Mouse (Mus musculus) mouse embryonic stem cell (cell line): ENCODE measurements around the gene Dusp8.
"Not testable (repeated sequence)": the region's sequence is repeated elsewhere in the genome, so short reads cannot be mapped to it uniquely, and the experiment has no call there.

Source experiments
- in situ Hi-C, 2 experiments: fragments of 300-500 bp; cut with MboI; formaldehyde crosslinking; loops; 1 replicate in 1 of 2; 3 replicates in 1 of 2; pipeline ENCODE4 v1.14.3; 2019 to 2020; ENCODE audit warnings: low sequenced_read_pairs in 2 of 2, low pct_unique_long_range_greater_than_20kb in 1 of 2, mixed read lengths in 1 of 2; ENCODE audit not compliant: unreplicated experiment in 1 of 2

Dusp8 gene

DNA sequence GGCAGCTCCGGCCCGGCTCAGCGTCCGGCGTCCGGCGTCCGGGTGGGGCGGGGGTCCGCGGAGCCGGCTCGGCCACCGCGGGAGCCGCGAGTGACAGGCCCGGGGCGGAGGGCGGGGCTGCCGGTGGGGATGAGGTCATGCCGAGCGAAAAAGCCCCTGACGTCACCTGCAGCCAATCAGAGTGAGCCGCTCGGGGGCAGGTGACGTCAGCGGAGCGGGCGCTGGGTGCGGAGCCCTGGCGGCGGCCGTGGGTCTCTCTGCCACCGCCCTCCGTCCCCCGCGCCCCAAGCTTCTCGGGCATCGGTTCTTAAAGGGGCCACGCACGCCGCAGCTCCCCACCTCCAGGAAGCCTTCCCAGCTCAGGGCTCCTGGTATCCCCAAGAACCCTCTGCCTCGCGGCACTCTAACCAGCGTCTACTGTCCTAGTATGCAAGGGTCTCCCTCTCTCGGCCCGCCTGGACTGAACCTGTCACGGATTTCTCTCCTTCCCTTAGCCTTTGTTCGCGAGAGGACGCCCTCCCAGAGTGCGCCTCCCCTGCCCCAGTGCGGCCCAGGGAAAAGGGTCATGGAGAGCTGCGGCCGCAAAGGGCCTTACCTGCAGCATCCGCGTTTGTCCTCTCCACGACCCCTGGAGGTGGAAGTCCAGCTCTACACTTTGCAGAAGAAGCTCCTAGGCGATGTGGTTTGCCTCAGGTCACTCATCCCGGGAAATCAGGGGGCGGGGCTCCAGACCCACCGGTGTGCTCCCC lies at the start of gene Dusp8:
TSS of gene Dusp8 (minus strand) at position 661 of the 749 bp plus-strand sequence.
- in situ Hi-C loops, result no loop called here

DNA sequence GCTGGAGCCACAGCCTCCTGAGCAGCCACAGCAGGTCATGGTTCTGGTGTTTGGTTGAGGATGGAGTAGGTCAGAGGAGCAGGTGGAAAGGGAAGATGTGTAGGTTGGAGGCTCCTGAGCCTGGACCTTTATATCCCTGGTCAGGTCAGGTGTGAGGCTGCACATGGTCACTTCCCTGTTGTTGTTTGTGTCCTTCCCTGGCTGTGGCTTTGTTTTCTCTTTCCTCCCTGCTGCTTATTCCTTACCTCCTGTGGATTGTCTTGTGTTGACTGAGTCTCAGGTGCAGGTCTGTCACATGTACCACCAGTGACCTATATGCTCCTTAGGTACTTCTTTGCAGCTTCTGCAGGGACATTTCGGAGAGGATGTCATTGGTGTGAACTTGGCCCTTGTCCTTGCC lies 48.9 kb upstream of the Dusp8 start, which contains the start of gene Gm45337:
TSS of gene Gm45337 (minus strand) at position 101 of the 400 bp plus-strand sequence.
- in situ Hi-C loops, result loop anchor here in 1 of 2 experiments (10.0 kb wide), 1 partner anchor 100 kb away; the partner anchor contains the start of gene Gm40460

DNA sequence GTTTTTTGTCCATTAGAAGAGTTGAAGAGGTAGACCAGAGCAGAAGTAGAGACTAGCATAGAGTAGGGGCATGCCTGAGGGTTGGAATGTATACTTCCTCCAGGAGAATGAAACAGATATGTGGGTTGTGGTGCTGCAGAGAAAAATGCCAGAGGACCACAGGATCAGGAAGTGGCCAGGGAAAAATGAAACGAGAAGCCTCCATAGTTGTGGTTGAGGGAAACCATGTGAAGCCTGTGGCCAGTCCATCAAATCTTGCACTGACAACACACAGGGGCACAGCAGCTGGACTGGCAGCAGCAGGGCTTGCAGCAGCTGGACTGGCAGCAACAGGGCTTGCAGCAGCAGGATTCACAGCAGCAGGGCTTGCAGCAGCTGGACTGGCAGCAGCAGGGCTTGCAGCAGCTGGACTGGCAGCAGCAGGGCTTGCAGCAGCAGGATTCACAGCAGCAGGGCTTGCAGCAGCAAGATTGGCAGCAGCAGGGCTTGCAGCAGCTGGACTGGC lies 47.9 kb upstream of the Dusp8 start:
- in situ Hi-C loops, result loop anchor here in 1 of 2 experiments (10.0 kb wide), 1 partner anchor 101 kb away; the partner anchor contains the start of gene Gm40460

DNA sequence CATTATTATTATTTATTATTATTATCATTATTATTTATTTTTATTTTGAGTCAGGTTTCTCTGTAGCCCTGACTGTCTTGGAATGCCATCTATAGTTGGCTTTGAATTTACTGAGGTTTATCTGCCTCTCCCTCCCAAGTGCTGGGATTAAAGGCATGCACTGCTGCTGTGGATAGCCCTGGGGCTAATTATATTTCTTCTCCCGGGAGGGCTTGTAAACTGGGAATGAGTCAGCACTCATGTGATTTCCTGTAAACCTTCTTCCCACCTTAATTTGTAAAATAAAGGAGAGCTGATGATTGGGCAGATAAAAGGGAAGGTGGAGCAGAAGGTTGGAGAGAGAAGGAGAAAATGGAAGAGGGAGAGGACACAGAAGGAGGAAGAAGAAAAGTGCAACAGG lies 45.1 kb upstream of the Dusp8 start:
- in situ Hi-C loops, result loop anchor here in 1 of 2 experiments (10.0 kb wide), 1 partner anchor 104 kb away; the partner anchor contains the start of gene Gm40460

DNA sequence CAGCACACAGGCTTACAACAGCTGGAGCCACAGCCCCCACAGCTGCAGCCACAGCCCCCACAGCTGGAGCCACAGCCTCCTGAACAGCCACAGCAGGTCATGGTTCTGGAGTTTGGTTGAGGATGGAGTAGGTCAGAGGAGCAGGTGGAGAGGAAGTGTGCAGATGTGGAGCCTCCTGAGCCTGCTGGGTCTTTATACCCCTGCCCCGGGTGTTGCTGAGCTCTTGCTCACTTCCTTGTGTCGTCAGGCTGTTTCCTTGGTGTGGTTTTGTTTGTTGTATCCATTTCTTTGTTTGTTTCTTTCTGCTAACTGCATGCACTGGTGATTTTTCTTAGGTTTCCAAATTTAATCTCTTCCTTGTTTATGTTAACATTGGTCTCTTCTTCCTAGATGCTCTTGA lies 40.3 kb upstream of the Dusp8 start, which contains the start of gene Gm39115:
TSS of gene Gm39115 (minus strand) at position 101 of the 400 bp plus-strand sequence.
- in situ Hi-C loops, result not testable (repeated sequence)

DNA sequence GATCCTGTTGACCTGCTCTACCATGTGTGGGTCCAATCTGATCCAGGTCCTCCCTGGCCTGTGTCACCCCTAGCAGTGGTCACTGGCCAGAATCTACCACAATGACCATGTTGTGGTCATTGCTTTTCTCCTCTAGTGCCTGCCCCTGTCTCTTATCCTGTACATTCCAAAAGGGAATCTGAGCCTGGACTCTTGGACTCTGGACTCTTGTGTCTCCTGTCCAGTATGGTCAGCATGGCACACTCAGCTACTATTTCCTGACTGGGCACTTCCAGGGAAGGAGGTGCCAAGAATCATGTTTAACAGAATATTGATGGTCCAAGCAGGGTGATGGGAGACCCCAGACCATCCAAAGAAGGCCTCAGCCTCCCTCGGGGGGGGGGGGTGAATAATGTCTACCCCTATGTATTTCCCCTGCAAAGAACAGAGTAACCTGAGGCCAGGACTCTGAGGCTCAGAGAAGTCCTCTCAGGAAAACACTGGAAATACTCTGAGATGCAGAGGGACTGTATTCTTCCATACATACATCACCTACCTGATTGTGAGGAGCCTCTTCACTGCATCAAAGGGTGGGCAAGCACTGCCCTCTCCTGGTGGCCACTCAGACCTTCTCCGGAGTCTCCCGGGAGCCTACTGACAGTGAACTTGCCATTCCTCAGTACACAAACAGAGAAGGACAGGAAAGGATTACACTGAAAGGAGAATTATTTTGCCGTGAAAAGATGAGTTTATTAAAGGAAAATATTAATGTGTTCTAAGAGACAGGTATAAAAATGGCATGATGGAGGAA lies 38.8 kb upstream of the Dusp8 start:
- in situ Hi-C loops, result no loop called here

DNA sequence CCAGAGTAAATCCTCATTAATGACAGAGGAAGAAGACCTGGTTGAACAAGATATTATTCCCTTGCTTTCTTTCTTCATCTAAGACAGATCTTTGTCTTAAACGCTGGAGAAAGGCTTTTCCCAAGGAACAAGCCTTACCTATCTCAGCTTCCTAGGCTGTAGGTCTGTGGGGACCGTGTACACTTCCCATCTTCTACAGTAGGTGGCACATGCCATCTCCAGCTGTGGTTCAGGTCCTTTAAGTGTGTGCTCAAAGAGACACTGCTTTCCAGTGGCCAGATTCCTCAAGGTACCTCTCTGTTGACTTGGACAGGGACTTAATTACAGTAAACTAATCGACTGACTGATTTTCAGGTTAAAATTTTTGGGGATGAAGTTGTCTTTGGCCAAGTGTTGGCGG lies 33.2 kb upstream of the Dusp8 start:
- in situ Hi-C loops, result no loop called here

DNA sequence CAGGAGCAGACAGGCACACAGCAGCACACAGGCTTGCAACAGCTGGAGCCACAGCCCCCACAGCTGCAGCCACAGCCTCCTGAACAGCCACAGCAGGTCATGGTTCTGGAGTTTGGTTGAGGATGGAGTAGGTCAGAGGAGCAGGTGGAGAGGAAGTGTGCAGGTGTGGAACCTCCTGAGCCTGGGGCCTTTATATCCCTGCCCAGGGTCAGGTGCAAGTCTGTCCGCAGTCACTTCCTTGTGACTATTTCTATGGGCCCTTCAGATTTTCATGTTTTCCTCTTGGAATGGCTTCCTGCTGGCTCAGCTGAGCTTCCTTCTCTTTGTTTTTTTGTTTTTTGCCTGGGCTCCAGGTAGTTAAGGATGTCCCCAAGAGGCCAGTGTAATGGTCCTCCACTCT lies 25.0 kb upstream of the Dusp8 start, which contains the start of gene Gm45618:
TSS of gene Gm45618 (minus strand) at position 101 of the 400 bp plus-strand sequence.
- in situ Hi-C loops, result not testable (repeated sequence)

DNA sequence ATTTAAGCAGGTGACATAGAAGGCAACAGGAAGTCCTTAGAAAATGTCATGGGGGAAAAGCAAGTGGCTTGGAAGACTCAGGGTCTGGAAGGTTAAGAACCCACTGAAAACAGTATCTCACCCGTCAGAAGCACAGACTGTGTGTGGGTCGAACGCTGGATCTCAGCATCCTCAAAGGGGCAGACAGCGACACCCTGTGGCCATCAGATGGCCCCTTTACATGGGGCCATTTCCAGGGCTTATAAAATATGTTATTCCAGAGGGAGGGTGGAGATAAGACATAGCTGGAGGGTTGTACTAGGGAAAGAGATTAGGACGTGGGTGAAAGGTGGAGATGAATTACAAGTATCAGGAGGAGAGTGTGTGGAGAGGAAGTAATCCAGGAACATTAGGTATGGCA lies 24.0 kb upstream of the Dusp8 start:
- in situ Hi-C loops, result no loop called here

DNA sequence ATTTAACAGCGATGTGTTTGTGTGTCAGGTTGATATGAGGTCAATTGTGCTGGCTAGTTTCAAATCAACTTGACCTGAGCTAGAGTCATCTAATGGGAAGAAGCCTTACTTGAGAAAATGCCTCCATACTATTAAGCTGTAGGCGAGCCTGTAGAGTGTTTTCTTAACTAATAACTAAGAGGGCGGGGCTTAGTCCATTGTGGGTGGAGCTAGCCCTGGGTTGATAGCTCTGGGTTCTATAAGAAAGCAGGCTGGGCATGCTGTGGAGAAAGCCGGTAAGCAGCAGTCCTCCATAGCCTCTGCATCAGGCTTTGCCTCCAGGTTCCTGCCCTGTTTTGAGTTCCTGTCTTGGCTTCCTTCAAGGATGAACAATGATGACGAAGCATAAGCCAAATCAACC lies 9.1 kb upstream of the Dusp8 start:
- in situ Hi-C loops, result no loop called here

DNA sequence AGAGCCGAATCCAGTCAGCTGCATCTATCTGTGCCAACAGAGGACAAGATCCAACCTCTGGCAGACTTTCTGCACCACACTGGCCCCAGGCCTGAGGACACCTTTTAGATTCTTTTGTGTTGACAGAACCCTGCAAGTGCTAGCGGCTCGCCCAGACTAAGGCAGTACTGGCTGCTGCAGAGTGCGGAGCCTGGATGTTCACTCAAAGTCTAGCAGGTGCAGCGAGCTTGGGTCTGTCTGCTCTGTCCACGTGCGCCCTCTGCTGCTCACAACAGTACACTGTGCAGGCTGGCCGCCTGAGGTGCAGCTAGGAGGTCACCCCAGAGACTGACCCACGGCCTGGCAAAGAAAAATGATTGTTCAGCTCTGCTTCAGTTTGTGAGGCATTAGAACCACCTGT lies 2.1 kb upstream of the Dusp8 start:
- in situ Hi-C loops, result no loop called here

DNA sequence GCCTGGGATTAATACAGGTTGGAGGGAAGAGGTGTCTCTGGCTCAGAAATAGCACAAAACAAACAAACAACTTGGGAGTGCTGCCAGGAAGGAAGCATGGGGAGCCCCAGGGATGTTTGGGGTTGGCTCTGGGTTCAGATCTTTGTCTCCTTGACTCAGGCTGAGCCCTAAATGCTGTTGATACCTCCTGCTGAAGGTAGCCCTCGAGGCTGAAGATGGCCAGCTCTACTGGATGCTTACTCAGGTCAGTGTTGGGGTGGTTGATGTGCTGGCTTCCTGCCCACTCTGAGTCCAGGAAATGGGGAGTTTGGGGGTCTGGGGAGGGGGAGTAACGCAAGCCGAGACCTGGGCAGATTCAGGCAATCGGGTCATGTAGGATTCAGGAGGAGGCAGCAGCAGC lies 1.1 kb upstream of the Dusp8 start:
- in situ Hi-C loops, result no loop called here

DNA sequence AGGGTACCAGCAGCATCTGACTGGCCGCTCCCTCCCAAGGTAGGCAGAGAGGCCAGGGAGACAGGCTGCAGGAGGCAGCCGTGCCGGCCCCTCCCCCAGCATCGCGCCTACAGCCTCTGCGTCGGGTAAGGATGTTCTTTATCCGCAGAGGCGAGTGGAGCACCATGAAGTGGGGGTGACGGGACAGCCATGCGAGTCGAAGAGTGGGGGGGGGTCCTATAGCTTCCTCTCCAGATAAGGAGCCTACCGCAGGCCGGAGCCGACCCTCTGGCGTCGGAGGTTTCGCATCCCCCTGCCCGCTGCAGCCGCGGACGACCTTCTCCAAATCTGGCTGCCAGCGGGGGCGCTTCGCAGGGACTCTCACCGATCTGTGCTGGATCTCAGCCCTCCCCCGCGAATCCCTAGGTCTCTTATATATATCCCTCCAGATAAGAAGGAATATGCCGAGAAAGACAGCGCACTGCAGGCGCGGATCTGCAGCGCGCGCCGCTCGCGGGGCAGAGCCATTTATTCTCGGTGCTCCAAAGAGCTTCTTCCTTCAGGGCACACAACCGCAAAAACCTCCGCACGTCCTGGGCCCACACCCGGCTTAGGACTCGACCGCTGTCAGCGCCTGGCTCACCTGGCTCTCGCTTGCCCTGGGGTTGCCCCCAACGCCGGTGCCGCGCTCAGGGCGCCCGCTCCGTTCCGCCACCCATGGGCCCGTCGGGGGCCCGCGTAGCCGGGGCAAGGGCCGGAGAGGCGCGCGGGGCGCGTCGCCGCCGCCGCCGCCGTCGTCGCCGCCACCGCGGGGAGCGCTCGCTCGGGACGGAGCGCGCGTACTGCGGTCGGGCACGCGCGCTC lies 1.1 kb downstream of the Dusp8 start:
- in situ Hi-C loops, result no loop called here

DNA sequence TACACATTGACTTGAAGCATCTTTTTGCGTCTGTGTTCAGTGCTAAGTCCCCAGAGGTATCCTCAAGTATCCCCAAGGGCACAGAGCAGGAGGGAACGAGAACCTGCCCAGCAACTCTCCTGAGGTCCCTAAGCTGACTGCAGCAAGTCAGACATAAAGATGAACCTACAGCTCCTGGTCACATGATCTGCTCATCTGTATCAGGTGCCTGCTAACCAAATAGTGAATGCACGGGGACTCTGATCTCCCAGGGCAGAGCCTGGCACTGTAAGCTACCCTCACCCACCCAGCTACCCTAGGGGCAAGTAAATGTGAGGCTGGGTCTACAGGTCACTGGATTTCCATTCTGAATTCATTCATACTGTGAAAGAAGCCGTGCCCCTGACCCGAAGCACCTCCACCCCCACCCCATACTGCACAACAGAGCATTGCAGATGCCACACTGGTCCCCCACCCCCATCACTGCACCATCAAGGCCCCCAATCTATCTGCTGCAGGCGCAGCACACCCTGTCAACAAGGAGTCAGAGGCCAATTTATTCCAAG lies 1.9 kb downstream of the Dusp8 start:
- in situ Hi-C loops, result no loop called here

DNA sequence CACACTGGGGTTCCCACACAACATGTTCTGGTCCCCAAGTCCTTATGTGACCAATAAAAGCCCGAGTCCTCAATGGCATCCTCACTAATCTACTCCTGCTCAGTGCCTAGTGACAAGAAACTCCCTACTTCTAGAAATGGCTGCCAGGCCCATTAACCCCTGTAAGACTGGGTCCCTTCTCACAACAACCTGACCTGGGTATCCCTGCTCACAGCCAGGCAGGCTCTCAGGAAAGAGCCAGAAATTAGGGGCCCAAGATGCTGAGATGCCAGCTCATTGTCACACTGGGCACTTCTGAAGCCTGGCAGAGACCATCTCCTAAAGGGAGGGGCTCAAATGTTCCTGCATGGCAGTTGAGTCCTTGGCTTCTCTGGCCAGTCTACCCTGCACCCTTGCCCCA lies 2.7 kb downstream of the Dusp8 start:
- in situ Hi-C loops, result no loop called here

DNA sequence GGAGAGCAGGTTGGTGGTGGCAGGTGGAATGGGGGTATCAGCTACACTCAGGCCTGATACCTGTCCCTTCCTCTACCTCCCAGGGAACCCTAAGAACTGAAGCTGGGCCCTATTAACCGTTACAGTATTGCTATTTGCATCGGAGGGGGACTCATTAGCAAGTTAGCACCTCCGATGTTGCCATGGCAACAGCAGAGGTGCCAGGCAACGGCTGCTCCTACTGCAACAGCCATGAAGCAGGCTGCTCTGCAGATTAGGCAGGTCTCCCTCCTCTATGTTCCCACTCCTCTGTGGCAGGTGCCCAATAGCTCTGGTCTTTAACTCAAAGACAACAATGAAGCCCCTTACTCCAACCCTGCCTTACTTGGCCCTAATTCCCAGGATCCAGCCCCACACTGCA lies 3.8 kb downstream of the Dusp8 start:
- in situ Hi-C loops, result no loop called here

DNA sequence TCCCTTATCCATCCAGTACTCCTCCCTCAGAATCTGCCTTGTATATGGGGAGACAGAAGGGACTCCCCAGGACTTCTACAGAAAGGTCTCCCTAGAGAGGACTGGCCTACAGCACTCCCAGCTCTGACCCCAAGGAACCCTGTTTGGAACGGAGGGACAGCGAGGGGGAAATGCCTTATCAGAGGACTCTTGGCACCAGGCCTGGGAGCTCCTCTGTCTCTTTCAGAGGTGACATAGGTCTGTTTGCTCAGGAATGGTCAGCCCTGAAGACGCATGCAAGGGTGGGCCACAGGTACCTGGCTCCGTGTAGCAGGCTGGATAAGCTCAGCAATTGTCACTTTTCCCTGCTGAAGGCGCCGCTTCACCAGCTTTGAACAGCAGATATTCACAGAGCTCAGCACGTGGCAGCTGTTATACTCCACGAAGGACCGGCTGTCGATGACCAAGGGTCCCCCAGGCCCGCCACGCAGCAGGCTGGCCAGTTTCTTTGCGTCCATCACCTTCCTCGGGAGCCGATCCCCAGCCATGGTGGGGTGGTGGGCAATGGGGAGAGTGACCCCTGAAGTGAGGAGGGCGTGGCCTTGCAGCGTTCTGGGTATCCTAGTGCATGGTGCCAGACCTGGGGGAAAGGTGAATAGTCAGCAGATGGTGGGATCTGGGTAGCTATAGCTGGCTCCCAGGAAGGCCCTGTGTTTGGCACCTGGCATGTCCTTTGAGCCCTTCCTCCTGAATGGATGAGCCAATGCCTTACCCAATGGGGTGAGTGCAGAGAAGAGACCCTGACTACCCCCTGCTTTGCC lies 5.8 kb downstream of the Dusp8 start:
- in situ Hi-C loops, result no loop called here
